Mouse (Mus musculus): ENCODE data around the gene Fastk.

Fastk gene

GRCm38 (mm10) chr5:24389011-24389657, 56.0 kb downstream of the Fastk start:
- no peak for DNase-seq
